Mouse (Mus musculus): ENCODE measurements around the gene Flnb. TPM values are rescaled to one million over a fixed set of nuclear protein-coding genes. Genes with fewer than 3 reads are reported as not detected.
A peak's percentile ranks its signal among the peaks of the same experiment; 100 is the strongest.

The Flnb gene
- total RNA-seq, 1 experiment from 2014 or later, result 47.9 TPM

DNA sequence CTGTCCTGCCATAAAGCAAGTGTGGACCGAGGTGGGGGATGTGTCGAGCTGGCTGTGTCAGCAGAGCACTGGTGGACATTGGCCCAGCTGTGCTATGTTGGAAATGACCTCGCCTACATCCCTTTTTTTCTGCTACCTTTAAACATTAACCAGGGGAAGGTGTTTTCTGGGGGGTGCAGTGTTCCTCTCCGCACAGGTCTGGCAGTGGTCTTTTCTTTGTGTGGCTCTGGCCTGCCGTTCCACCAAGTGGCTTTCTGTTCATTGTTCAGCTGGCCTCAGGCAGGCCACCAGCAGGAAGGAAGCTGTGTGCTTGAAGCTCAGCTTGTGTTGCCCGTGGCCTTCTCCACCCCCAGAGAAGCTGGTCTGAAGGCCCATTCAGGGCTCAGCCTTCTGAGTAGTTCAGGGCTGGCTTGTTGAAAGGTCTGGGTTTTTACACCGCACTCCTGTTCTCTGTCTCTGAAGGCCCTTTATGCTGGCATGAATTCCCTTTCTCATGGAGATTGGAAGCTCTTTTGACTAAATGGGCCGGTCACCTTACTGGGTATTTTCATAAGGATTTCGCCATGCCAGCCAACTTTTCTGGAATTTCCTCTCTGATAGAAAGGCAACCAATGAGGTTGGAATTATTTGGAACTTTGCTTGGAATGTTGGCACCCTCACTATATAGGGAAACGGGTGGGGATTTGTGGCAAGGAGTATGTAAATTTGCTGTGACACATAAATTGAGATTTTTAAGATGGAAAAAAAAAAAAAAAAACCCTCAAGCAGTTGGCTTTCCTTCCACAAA, 8.6 kb downstream of the Flnb start:
- DNase-seq, result no peak

DNA sequence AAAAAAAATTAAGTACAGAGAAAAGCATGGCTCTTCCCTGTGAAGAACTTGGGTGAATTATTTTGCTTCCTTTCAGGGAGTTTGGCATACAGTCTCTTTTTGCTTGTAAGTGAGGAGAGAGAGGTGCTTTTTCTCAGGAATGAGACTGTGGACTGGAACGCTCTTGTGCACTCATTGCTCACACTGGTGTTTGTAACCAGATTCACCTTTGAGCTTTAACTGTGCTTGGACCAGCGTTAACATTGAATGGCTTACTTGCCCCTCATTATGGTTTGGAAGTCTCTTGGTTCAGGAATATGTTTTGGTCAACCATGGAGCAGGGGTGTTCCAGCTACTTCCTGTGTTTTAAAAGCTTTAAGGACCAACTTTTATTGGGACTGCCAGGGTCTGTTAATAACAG, 11.4 kb downstream of the Flnb start:
- DNase-seq, result no peak

DNA sequence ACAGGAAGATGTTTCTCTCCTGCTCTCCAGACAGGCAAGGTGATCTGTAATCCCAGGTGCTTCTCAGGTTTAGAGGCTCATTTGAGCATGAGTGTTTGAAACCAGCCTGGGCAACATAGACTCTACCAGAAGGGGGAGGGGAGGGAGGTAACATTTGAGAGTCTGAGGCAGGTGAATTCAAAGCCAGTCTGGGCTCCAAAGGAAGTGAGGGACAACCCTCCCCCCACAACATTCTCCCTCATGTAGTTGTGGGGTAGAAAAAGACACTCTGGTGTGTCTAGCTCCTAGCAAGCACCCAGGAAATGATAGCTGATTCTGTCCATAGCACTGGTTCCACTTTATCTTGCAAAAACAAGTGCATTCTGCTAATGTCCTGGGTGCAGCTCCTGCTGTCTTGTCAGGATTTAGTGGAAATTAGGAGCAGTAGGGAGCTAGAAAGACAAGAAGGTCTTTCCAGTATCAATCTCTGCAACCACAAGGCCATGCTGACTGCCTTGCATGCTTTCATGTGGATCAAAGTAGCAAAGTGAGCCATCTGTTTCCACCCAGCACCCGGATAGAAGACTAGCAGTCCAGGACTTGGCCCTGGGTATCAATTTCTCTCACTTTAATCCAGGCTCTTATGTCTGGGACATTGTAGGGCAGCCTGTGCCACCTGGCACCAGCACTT, 14.1 kb downstream of the Flnb start:
- DNase-seq, result no peak

DNA sequence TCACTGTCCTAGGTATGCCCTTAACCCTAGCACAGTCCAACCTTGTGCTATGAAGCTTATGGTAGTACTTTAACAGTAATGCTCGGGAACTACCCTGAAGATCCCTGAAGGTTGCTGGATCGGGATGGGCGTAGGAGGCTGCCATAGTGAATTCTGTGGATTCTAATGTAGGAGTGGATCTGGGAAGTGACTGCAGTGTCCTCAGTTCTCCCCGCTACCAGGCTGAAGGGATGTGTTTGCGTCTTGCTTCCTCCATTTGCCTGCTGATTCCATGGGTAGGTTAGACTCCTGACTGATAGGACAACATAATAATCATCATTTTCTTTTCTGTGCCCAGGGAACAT, 14.7 kb downstream of the Flnb start:
- no peak for DNase-seq

DNA sequence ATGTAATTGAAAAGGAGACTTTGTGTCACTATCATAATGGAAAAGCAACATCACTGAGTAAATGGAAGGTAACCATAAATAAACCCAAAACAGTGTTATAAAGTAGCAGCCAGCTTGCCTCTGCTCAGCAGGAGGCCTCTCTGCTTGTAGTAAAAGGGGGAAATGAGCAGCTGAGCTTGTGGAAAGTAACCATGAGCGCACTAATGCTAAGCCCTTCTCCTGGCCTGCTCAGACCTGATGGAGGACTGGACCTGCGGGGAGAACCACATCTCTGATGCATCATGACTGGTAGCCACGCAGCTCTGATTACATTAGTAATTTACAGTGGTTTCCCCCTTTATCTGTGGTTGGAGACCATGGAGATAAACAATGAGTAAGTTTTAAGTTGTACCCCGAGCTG, 15.7 kb downstream of the Flnb start:
- DNase-seq, result no peak

DNA sequence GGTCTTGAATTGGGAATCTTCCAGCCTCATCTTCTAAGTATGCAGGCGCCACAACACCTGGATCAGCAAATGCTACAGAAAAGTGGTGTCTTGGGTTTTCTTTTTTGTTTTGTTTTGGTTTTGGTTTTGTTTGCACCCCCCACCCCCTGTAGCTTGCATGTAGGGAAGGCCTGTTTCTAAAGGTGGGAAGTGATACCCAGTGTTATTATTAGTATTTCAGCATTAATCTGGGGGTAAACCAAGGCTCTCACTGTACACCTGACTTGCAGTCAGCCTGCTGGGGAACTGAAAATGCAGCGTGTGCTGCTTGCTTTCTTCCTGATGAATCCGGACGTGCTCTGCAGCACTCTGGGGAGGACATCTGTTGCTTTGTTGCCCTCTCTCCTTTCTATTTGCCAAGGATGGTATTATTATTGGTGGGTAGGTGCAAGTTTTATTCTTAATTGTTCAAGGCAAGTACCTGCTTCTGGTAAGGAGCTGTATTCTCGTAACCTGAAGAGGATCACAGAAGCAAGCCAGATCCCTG, 20.9 kb downstream of the Flnb start:
- no peak for DNase-seq

DNA sequence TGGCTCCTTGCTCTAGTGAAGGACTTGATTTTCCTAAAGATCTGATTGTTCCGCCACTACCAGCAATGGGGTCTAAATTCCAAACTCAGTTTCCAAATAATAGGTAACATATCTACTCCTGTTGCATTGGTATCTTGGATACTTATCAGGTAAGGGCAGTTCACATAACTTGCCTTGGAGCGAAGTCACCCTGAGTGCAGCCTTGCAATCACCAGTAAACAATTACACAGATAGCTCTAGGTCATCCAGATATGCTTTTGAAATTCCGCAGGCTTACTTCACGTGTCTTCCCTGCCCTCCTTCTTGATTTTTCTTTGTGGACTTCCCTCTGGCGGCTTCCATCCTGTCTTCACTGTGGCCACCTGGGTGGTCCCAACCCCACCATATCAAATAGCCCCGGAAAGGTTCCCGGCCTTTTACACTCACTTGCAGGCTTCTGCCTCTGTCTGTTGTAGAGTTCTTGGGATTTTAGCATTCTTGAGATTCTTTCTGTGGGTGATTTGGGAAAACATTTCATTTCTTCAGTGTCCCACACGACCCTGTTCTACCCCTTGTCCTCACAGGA, 22.3 kb downstream of the Flnb start:
- no peak for DNase-seq

DNA sequence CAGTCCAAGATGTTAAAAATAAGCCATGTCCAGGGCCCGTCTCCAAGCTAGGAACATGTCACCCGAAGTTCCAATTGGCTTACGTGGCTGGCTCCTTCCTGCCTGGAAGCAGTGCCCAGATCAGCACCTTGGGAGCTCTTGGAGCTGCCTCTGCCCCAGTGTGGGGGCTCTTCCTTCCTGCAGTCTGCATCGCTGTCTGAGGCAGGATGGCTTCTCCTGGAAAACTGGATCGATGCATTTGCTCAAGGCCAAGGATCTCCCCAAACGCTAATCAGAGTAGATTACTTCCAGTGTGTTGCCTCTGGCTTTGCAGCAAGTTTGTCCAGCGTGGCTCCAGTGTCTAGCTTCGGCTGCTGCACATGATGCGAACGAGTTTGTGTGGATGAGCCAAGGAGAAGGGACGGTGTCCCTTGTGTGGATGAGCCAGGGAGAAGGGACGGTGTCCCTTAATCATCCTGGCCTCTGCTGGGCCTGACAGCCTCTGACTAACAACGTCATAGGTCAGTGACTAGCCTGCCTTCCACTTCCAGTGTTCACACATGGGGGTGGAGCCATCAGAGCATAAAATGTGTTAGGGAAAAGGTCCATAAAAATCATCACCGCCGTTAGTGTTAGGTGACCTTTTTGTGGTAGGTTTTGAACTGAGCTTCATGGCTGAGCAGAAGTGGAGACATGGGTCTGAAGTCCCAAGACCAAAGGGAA, 25.0 kb downstream of the Flnb start:
- DNase-seq, result peak; percentile 29

DNA sequence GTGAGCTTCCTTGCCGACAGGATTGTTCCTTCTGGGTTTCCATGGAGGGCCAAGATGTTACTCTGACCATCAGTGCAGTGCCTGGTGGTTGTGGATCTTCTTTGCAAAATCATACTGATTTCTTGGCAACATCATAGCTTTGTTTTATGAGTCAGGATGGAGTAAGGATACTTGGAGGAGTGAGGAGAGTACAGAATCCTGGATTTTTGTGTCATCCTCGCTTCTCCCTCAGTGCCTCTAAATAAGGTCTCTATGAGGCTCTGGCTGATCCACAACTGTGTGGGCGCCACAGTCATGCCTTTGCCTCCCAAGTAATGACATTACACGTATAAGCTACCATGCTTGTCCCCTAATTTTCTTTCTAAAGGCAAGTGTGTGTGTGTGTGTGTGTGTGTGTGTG, 28.9 kb downstream of the Flnb start:
- no peak for DNase-seq

DNA sequence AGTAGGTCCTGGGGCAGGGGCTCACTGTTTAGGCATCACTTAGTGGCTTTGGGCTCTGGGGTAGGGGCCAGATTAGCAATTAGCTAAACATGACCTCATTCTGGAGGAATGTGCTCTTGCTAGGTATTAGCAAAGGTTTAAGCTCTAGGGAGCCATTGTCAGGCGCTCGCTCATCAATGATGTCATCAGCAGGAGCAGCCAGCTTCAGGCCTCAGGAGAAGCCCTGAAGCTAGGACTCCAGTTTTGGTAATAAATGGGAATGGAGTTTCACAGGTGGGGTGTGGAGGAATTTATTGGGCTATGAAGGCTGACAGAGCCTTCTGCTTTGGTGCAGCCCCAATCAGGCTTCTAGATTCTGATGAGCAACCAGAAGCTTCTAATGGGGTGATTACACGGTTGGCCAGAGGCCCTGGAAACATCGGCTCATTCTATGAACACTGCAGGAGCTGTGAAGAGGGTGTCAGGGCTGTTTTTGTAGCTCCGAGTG, 30.0 kb downstream of the Flnb start:
- DNase-seq, result no peak

DNA sequence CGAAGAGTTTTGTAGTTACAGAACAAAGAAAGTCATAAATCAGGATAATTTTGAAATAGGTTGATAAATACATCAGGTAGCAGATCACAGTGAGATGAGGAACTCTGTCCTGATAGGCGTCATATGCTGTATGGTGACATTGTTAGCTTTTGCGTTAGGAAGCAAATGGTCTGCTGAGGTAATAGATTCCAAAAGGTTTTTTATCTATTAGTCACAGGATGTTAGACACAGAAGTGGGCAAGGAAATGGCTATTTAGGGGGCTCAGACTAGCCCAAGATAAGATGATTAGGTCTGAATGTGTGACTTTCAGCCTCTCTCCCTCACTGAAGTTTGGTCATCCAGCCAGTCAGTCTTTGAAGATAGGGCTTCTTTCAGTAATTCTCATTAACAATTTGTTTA, 33.2 kb downstream of the Flnb start:
- DNase-seq, result no peak

DNA sequence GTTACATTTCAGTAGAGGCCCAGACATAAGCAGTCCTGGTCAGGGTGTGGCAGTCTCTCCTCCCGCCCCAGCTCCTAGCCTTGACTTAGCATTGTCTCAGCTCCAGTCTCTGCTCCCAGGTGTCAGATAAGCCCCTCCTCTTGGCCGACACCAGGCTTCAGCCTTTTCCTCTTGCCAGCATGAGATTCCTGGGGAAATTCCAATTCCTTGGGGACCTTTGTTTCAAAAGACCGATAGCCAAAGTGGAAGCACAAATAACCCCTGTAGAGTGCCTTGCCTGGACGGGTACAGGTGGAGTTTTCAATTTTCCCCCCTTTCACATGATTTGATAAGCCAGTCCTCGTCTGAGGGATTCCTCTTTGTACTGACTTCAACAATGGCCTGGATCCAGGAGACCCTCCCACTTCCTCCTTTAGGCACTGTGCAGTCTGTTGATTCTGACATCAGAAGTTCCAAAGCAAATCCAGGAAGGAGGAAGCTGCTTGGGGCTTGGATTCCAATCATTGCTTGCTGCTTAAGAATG, 33.8 kb downstream of the Flnb start:
- no peak for DNase-seq

DNA sequence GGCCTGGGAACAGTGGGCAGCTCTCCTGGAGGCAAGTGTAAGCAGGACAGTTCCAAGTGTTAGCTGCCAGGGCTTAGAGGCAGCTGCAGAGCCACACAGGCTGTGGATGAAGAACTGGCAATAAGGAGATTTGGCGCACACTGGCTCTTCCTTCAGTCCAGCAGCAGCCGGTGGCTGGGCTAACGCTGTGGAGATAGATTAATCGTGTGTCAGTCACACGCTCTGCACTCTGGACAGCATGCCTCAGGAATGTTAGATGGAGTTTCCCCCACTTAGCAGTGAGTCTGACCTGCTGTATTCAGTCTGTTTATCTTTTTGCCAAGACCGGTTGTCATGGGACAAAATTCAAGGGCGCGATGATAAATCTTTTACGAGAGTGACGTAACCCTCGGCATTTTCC, 35.9 kb downstream of the Flnb start:
- DNase-seq, result peak; percentile 39

DNA sequence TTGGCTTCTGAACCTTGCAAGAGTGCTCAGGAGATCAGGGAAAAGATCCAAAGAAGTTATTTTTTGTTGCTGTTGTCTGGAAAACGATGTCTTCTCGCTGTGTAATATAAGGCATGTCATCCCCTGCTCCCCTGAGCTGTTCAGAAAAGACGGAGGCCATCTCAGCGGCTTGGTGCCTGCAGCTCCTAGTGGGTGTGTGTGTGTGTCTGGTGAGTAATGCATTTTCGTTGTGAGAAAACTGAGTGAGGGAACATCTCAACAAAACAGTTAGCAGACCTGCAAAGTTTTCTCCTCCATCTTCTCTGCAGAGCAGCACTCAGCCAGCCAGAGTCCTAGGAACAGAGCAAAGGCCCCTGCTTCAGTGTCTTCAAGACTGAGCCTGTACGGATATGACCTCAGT, 36.6 kb downstream of the Flnb start:
- DNase-seq, result no peak

DNA sequence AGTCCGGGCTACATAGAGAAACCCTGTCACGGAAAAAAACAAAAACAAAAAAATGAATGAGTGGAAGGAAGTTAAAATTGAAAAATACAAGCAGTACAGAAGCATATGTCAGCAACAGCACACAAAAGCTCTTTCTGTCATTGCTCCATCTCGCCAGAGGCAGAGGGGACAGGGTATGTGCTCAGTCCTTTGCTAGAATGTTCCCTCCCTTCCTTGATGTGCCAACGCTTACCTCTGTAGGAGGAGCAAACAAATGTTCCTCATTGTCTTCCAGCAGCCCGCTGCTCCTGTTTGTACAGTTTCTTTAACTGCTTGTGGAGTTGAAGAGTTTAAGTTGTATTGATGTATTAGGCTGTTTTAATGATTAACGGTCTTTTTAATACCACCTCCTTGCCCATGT, 37.3 kb downstream of the Flnb start:
- DNase-seq, result no peak

DNA sequence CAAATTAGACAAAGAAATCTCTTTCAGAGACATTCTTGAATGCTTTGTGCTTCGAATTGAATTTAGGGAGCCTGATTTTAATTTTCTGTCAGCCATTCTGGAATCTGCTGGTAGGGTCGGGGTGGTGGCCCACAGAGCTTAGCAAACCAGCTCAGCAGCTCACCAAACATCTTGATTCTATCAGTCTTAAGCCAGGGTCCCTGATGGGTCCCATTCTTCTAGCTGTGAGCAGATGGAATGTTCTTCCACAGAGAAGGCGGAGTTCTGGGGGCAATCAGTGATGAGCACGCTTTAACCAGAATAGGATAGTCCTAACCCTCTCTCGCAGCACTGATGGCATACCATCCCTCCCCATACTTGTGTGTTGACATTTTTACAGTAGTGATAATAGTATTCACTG, 37.7 kb downstream of the Flnb start:
- no peak for DNase-seq

DNA sequence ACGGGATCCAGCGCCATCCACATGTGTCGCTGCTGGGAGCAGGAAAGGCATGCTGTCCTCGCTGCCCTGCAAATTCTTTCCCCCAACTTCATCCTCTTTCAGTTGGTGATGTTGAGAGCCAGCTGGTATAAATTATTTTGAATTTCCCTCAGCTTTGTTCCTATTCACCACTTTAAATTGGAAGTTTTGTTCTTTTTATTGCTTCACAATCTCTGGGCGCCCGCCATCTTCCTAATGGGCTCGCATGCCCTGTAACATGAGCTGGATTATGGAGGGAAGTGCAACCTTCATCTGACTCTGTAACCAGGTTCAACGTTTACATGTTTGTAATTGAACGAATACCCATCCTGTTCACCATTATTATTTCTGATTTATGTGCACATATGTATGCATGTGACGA, 38.6 kb downstream of the Flnb start:
- DNase-seq, result no peak

DNA sequence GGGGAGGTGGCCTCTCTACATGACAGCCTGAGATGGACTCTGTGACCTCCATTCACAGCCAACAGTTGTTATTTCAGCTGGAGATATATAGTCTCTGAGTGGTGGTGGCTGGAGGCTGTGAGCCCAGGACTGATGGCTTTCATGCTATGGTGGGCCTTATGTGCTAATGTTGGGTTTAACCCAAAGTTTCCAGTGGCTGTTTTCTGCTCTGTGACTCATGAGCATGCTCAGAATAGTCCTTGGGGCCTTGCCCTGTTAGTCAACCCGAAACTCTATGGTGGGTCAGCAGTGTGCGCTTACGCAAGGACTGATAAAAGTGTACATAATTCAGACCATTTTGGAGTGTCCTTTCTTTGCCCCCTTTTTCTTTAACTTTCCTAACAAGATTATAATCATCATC, 40.1 kb downstream of the Flnb start:
- DNase-seq, result no peak

DNA sequence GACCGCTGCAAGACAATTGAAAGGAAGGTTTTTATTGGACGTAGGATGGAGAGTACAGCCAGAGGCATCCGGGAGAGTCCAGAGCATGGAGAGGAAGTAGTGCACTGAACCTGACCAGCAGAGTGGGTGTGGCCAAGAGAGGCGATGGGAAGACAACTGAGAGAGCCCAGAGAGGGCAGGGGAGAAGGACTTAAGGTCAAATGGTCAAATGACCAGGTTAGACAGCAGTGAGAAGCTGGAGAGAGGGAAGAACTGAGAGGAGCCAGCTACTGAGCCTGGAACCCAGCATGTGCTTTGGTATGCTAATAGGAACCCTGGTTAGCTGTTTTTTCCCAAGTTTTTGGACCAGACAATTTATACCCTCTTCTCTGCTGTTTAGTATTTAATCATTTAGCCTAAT, 40.7 kb downstream of the Flnb start:
- DNase-seq, result no peak

DNA sequence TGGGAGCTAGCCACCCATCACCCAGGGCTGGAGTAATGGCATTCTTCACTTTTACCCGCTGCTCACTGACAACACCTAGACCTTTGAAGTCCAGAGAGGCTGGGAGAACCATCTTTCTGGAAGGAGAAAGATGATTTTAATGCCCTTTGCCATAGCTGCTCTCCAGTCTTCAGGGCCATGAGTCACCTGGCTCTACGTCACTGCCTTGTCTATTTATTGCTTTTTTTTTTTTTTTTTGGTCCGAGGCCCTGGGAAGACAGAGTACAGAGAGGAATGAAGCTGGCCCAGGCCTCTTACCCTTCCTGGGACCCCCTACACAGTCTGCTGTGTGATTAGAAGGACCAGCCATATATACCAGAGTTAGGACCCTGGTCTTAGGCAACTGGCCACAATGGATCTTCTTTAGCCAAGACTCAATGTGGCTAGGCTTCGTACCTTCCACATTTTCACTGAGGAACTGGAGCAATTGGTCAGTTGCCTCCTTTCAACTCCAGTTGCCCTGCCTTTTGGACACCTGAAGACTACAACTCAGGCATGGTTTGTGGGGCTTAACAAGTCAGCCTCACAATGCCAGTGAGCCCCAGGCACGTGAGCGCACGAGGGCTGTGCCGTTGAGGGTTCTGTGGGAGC, 42.9 kb downstream of the Flnb start:
- peak; percentile 35 for DNase-seq

DNA sequence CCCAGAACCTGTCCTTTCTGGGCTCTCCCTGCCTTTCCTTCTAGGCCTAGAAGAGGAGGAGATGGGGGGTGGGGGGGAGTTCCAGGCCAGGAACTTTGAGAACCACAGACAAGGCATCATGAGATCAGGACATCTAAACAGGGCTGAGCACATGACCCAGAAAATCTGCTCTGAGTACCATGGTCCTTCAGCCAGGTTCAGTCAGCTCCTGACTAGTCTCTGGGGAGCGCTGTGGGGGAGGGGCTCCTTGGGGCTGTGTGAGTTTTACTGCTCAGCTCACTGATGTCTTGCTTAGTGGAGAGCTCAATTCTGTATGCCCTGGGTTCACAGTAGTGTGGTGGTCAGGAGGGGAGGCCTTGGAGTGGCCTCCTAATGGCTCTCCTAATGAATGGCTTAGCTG, 43.5 kb downstream of the Flnb start:
- DNase-seq, result no peak

DNA sequence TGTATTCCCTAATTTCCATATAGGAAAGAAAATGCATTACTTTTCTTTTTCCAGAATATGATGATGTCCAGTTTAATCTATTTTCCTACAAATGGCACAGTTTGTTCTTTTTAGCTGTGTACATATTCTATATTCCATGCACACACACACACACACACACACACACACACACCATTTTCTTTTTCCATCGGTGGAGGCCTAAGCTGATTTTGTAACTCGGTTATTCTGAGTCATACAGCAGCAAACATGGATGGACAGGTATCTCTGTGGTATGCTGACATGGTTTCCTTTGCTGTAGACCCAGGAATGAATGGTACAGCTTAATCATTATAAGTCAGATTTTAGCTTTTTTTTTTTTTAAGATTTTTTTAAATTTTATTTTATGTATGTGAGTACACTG, 44.5 kb downstream of the Flnb start:
- DNase-seq, result no peak
